Mouse (Mus musculus): ENCODE results near the gene Gm11444.

The Gm11444 gene

DNA sequence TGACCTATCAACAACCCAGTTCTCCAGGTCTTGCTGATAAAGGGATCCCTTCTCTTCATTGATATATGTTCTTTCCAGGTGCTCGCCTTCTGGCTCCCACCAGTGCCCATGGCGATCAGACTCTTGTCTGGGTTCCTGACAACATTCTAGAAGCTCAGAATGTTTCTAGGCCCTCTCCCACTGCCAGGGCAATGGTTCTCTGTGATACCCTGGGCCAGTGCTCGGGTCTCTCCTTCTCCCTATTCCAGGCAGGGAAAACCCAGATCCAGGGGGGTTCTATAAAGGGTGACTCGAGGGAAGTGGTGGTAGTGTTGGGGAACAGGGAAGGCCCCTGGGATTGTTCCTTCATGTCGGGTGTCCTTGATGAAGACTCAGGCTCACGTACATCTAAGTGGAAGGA lies at the start of gene Gm11444:
Gene Gm11444, minus strand, starts transcription at position 101 of the 400 bp plus-strand sequence.
- DNase-seq (ENCODE audit: low read depth, low spot score) = no peak

DNA sequence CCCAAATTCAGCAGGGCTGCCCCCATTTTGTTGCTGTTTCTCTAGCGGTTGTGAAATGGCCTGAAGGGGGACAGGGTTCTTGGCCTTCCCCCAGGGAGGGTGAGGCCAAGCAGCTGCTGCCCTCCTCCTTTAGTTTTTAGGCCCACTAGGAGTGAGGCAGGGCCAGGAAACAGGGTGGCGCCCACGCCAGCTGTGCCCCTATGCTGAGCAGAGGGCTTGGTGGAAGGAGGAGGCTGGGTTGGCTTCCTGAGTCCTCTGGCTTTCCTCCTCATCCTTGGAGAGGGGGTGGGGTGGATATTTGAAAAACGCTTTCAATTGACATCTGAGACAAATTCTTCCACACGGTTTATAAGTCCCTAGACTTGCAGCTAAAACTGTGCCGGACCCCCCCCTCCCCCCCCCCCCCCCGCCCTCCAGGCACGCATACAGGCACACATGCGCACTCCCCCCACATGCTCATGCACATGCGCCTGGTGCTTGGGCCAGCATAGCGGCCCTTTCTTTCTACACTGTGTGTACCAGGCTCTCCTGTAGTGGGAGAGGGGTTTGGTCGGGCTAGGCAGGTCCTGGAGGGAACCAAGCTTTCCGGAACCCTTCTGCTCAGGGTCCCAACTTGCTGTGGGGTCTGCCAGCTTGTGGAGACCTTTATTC lies 46.3 kb upstream of the Gm11444 start:
- no peak for DNase-seq (ENCODE audit: low read depth, low spot score)

DNA sequence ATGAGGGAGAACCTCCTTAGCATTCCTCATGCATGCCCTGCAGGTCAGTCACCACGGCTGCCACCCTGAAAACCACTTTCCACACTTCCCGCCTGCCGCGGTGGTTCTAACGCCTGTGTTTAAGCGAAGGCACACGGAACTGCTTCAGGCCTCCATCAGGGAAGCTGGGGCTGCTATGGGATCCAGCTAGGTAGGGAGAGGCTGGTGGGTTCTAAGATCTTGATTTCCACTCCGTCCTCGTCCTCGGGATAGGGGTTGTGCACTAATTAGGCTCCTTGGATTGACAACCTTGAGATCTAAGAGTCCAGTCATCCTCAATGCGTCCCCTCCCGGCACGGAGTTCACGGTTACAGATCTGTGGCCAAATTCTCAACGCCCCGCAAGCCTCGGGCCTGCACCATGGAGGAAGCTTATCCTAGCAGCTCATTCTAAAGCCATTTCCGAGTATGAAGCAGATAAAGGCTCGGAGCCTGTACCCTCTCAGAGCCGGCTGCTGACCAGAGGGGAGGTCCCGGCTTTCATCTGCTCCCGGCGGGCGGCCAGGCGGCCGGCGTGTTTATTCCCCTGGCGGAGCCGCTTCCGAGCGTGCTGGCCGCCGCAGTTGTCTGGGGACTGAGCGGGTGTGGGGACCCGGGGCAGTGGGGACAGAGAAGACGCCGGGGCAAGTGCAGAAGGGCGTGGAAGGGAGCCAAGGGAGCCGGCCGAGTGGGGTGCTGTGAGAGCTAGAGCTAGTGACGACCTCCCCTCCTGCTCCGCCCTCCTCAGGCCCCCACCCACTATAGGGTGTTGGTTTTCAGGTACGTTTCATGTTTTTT lies 44.8 kb upstream of the Gm11444 start:
- DNase-seq (ENCODE audit: low read depth, low spot score) = peak; percentile 36

DNA sequence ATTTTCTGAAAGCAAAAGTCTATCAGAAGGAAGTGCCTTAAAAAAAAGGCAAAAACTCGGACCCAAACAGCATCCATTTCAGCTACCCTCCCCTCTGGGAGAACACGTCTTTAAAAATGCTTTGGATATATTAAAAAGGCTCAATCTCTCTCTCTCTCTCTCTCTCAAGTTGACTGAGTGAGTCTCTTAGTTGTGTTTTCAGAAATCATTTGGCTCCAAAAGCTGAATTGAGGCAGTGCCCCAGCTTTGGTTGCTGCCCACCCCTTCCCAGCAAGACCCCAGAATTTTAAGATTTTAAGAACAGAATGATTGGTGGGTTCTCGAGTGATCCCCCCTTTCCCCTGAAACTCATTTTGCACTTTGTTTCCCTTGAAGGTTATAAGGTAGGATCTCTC lies 44.0 kb upstream of the Gm11444 start:
- DNase-seq (ENCODE audit: low read depth, low spot score) = no peak

DNA sequence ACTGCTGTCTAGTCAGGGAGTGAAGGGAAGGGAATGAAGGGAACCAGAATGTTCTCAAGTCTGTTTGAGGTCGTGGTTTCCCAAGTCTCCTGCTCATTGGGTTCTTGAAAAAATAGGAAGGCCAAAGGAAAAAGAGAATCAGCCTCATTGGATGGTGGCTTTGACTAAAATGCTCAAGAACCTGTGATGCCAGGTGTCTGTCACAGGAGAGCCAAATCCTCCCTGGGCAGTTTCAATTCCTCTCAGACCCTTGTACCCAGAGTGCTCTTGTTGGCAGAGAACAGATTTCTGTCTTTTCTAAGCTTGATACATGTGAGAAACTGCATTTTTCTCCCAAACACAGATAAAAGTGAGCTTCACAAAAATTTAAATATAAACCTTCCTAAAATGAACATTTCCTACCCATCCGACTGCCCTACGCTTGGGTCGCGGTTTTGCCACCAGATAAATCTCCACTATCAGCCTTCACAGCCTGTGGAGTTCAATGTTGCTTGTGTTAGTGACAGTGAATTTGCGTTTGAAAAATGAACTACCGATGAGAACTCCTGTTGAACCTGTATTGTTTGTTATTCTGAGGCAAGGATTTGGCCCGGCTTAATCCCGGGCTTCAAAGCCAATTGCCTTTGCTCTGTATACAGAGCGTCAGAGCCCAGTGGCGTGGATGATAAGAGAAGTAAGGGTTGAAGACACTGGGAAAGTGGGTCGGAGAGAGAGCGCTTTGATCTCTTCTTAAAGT lies 43.4 kb upstream of the Gm11444 start:
- DNase-seq (ENCODE audit: low read depth, low spot score) = no peak

DNA sequence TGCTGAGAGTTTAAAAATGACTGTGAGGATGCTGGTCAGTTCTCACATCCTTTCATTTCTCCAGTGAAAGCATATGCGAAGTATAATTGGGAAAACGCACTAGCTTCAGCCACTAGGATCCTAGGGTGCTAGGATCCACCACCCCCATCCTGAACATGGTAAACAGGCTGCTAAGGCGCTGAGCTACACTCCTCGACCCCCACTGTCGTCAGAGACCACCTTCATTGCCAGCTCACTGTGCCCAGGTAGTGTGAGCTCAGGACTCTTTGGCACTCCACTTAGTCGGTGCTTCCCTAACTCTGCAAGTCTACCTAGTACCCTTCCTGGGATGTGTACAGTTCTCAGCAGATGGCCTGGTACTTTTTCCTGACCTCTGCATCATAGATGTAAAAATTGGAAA lies 42.6 kb upstream of the Gm11444 start:
- no peak for DNase-seq (ENCODE audit: low read depth, low spot score)

DNA sequence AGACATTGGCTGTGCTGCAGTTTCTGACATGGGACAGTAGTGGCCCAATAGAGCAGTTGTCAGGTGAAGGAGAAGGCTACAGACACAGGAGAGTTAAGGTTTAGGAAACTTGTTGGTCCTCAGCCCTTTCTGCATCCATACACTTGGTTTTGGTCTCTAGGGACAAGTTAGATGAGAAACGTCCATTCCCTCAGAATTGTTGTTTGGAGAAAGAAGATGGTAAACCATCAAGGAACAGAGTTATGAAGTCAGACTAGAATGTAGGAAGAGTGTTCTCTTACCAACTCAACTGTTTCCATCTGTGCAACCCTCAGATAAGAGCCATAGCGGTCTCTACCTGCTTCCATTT lies 41.5 kb upstream of the Gm11444 start:
- DNase-seq (ENCODE audit: low read depth, low spot score) = peak; percentile 14

DNA sequence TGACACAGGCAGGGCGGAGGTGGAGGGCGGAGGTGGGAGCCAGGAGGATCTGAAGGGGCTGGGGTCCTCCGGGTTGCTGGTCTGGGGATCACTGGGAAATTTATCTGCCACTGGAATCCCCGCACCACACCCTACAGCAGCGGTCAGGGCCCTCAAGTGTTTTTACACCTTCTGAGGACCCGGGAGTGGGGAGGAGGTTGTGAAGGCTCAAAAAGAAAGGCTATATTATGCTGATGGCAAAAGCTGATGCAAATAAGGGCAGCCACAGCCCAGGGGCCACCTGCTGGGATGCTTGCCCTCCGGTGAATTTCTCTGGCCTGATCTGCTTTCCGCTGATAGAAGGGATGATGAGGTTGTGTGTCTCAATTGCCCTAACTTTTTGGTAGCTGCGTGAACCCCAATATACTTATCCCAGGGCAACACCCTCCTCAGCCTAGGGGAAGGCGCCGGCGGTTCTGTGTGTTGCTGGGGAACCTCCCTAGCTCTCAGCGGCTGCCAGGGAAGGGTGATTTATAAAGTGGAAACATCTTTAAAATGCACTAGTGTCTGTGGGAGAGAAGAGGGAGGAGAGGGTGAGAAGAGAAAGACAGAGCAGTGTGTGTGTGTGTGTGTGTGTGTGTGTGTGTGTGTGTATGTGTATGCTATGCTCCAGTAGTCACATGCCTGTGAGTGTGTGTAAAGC lies 41.0 kb upstream of the Gm11444 start:
- peak; percentile 47 for DNase-seq (ENCODE audit: low read depth, low spot score)

DNA sequence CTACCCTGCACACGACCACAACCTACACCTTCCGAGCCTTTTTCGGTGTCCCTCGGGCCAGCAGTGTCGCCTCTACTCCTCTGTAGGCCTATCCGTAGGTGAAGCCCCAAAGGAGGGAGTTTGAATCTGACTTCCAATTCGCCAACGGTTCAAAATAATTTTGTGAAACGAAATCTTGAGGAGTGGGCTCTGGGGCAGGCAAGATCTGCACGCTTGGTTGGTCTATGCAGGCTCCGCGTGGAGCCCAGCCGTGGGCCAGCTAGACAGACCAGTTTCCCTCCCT lies 40.4 kb upstream of the Gm11444 start:
- peak; percentile 32 for DNase-seq (ENCODE audit: low read depth, low spot score)

DNA sequence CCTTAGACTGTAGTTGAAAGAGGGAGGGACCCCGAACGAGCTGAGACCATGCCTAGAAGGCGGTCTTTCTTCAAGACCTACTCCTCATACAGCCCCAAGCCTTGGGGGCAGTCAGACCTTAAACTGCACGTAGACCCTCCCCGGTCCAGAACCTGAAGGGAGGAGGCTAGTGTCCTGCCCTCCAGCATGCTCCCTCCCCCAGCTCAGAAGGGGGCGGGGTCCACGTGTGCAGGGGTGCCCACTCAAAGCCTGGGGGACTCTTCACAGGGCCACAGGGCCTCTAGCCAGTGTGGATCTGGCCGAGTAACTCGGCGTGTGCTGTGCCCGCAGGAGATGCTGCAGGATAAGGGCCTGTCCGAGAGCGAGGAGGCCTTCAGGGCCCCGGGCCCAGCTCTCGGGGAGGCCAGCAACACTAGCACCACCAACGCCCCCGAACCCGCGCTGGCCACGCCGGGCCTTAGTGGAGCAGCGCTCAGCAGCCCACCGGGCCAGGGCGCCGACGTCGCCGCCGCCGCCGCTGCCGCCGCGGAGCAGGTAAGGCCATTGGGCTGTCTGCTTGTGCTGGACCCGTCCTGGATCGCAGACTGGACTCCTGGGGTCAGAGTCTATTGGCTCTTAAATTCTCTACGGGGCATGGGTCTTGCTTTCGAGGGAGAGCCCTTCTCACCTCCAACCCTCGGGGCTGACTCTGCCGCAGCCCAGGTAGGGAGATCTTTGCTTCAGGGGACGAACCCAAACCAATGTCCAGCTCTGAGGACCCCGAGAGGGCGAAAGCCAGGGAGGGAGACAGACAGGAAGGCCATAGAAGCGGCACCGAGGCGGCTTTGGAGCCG lies 39.8 kb upstream of the Gm11444 start:
- peak; percentile 31 for DNase-seq (ENCODE audit: low read depth, low spot score)

DNA sequence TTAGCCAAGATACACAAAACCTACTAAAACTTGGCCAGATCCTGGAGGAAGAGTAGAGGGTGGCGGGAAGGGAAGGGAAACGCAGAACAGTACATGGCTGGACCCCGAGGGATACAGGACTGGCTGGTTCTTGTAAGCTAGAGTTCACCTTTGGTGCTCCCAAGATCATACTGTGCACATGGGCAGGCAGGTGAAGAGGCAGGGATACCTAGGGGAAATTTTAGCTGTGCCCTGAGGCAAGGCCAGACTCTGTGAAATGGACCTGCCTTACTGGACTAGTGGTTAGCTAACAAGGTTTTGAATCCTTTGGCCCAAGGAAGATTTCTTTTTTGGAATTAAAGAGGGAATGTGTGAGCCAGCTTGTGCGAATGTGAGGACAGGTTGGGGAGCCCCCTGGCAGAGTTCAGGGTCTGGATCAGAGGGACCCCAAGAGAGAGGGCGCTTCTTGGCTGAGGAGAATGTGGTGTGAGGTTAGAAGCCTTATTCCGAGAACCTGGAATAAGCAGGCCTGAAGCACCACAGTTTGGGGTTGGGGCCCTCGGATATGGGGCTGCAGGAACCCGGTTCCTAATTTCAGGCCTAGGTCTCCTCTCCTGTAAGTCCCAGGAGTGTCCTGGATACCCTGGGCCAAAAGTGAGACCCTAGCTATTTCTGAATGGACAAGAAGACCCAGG lies 39.1 kb upstream of the Gm11444 start:
- DNase-seq (ENCODE audit: low read depth, low spot score) = peak; percentile 16

DNA sequence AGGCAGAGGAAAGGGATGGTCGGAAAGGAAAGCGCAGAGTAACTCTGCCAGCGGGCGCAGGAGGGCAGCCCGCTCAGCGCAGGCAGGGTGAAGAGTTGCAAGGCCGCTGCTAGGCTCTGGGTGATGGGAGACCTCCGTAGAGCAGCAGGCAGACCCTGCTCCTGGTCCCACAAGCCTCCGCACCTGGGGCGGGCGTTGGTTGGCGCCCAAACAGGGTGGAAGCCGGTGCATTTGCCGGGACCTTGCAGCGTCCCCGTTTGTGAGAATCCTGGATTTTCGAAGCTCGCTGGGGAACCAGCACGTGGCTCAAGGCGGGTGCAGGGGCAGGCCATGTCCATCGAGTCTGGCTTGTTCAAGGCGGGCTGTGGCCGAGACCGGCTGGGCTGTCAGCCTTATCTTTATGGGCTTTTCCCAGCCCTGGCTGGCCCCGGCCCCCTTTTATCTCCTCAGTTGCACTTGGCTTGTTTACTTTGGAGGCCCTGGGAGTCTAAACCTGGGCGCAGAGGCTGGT lies 38.4 kb upstream of the Gm11444 start:
- DNase-seq (ENCODE audit: low read depth, low spot score) = peak; percentile 29

DNA sequence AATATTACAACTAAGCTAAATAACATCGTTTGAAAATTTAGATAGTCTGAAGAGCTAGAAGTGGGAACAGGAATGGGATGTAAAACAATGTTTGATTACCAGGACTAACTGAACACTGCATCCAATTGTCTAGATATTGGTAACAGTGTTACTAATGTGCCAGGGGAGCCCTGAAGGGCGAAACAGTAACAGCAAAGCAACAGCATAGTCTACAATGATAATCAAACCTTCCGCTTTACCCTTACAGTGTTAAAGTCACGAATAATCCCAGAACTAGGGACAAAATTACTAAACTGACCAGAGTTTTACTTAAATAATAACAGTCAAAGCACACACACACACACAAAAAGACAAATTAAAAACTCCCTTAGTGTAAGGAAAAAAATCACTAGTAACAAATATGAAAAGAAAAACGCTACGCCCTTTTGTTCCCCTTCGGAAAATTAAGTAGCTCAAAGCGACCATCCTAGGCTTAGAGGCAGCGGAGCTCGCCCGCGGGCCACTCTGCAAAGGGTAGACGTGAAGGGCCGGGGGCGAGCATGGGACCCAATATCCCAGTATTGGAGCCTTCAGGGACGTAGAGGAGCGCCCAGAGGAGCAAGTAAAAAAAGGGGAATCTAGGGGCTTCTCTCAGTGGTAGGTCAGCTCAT lies 37.8 kb upstream of the Gm11444 start:
- DNase-seq (ENCODE audit: low read depth, low spot score) = no peak

DNA sequence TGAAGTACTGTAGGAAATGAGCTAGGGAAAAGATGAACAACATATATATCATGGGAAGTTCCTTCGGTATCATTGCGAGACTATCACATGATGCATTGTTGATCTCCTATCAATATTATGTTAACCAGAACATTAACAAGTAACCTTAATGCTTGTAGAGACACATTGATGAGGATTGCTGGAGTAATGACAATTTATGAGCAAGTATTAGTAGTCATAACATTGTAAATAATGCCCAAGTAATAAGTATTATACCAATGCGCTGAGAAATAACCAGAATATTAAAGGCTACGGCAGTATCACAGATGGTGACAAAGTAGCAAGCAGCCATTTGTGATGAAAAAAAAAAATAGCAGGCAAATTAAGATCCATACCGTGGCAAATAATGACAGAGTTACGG lies 37.1 kb upstream of the Gm11444 start:
- DNase-seq (ENCODE audit: low read depth, low spot score) = no peak

DNA sequence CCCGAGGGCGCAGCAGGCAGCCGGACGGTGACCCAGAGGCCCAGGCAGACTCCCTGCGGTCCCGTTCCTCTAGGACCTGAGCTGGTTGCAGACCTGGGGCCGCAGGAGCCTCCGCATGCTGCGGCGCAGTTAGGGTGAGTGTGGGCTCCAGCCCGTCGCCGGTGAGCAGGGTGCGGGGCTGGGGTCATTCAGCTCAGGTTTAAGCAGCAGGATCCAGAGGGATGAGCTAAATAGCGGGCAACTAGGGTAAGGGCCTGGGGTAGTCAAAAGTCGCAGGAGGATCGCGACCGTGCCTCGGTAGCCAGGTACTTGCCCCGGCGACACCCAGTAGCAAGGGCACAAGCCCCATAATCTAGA lies 36.3 kb upstream of the Gm11444 start:
- peak; percentile 19 for DNase-seq (ENCODE audit: low read depth, low spot score)

DNA sequence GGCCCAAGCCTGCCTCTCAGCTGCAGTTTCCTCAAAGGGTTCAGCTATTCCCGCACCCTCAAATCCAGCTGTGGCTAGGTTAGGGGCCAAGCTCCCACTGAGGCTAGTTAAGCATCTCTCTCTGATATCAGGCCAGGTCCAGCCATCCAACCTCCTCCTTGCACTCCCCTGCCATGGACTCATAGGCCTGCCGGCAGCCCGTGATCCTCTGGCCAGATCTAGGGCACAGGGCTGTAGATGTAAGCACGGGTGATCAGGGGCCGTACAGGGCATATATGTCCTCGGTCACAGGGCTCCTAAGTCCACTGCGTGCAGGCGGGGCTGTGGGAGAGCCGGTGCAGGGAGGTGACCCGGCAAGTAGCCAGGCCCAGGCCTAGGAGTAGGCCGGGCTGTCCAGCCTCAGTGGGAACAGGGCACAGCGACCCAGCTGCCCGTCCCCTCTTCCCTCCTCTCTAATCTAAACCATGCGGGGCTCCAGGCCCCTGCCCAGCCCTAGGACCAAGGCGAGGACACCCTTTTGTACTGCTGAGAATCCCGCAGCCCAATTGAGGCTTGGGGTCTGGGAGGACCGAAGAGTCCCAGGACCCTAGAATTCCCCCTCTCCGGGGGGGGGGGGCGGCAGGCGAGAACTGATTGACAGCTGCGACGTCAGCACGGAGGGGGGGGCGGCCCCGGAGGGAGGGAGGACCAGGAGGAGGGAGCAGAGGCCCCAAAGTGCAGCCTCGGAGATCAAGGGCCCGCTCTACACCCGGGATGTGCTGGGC lies 35.7 kb upstream of the Gm11444 start, which contains the start of gene Tbx4:
Gene Tbx4, plus strand, starts transcription at position 758 of the 764 bp plus-strand sequence.
- DNase-seq (ENCODE audit: low read depth, low spot score) = peak; percentile 10

DNA sequence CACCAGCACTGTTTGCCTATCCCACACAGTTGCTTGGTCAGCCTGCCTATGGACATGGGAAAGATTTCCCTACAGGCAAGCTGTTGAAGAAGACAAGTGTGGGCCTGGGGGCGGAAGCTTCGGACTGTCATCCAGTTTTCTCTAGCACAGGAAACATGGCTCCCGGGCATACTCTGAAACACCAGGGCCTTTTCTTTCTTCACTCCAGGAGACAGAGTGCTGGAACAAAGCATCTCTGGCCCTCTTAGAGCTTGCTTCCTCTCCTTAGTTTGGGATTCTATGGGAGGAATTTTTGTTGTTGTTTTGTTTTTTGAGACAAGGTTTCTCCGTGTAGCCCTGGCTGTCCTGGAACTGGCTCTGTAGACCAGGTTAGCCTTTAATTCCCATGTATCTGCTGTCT lies 34.4 kb upstream of the Gm11444 start:
- DNase-seq (ENCODE audit: low read depth, low spot score) = peak; percentile 84

DNA sequence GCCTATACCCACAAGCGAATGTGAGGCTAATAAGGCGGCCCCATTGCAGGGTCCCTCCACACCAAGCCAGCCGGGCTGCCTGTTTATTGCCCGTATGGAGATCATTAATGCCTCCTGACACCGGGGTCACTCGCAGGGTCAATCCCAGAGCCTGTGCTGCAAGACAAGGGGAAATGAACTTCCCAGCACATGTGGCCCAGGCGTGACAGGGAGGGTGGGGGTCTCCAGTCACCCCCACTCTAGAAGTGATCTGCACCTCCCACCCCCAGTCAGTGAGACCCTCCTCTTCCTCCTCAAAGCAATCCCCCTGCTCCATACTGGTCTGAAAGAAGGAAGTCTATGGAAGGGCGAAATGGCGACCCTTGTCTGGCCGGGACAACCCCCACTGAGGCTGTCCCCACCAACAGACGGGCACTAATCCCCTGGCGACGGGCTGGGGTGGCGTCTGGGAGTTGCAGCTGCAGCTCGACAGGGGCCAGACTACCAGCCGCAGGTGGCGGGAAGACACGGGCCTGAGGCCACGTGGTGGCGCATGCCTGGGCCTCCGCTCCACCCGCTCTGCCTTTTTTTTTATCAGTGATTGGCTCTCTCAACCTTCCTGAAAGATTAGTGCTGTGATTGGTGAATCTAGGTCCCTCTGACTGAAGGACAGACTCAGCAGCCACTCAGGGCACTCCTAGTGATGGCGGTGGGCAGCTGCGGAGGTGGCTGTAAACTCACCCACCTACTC lies 26.1 kb upstream of the Gm11444 start:
- DNase-seq (ENCODE audit: low read depth, low spot score) = peak; percentile 84

DNA sequence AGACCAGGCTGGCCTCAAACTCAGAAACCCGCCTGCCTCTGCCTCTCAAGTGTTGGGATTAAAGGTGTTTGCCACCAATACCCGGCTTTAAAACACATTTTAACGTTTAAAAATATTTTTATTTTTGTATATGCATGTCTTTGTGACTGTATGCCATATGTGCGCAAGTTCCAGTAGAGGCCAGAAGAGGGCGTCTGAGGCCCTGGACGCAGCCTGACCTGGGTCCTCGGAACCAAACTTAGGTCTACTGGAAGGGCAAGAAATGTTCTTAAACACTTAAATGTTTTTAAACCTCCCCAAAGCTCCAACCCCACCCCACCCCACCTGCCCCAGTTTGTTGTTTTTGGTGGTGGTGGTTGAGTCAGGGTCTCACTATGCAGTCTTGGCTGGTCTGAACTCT lies 14.2 kb upstream of the Gm11444 start:
- DNase-seq (ENCODE audit: low read depth, low spot score) = peak; percentile 53
